Mouse (Mus musculus) MEL (cell line): ENCODE measurements around the gene Ccdc96. TPM values are rescaled to one million over a fixed set of nuclear protein-coding genes. Genes with fewer than 3 reads are reported as not detected.

ENCODE experiments used
- DNase-seq: peaks from one replicate; pipeline ENCODE4 v3.0.0; 2011; ENCODE audit warnings: low read depth, low spot score
- H3K27ac ChIP-seq: 2 replicates; pipeline ENCODE4 v1.5.1; 2012; ENCODE audit warnings: low read depth, mild to moderate bottlenecking, control low read depth, low read length, moderate library complexity; ENCODE audit not compliant: control insufficient read depth
- H3K27me3 ChIP-seq, 2 experiments: fragments of 150-350 bp in 1 of 2; sonication (generic) in 1 of 2; 2 replicates each; pipeline ENCODE4 v1.6.1; 2012; ENCODE audit warnings: low read length in 2 of 2, mild to moderate bottlenecking in 2 of 2, improper control_type of control experiment in 1 of 2, moderate library complexity in 1 of 2; ENCODE audit not compliant: insufficient read depth in 2 of 2, control insufficient read depth in 1 of 2
- H3K36me3 ChIP-seq, 2 experiments: 2 replicates each; pipeline ENCODE4 v1.6.1; 2012 to 2014; ENCODE audit warnings: low read length in 2 of 2, improper control_type of control experiment in 1 of 2, inconsistent platforms in 1 of 2, mild to moderate bottlenecking in 1 of 2; ENCODE audit not compliant: insufficient read depth in 2 of 2, control insufficient read depth in 1 of 2
- H3K4me1 ChIP-seq, 2 experiments: fragments of 150-350 bp in 1 of 2; sonication (generic) in 1 of 2; 2 replicates each; pipeline ENCODE4 v1.6.1; 2012; ENCODE audit warnings: low read length in 2 of 2, improper control_type of control experiment in 1 of 2, mild to moderate bottlenecking in 1 of 2; ENCODE audit not compliant: insufficient read depth in 2 of 2, control insufficient read depth in 1 of 2
- H3K4me3 ChIP-seq, 2 experiments: fragments of 150-350 bp in 1 of 2; sonication (generic) in 1 of 2; 2 replicates each; pipeline ENCODE4 v1.5.1; 2012; ENCODE audit warnings: low read depth in 2 of 2, low read length in 2 of 2, mild to moderate bottlenecking in 2 of 2, moderate library complexity in 2 of 2, control low read depth in 1 of 2, improper control_type of control experiment in 1 of 2; ENCODE audit not compliant: control insufficient read depth in 1 of 2, insufficient read depth in 1 of 2
- H3K79me2 ChIP-seq: 2 replicates; pipeline ENCODE4 v1.6.1; 2012; ENCODE audit warnings: mild to moderate bottlenecking, low read length, moderate library complexity; ENCODE audit not compliant: control insufficient read depth, poor library complexity, insufficient read depth
- H3K9ac ChIP-seq: 2 replicates; pipeline ENCODE4 v1.6.1; 2012; ENCODE audit warnings: low read depth, mild to moderate bottlenecking, control low read depth, low read length, moderate library complexity; ENCODE audit not compliant: control insufficient read depth, poor library complexity, severe bottlenecking
- H3K9me3 ChIP-seq: fragments of 150-350 bp; sonication (generic); replicated peaks from 2 replicates; pipeline ENCODE4 v1.6.1; 2012; ENCODE audit warnings: mild to moderate bottlenecking, low read length, improper control_type of control experiment, moderate library complexity; ENCODE audit not compliant: insufficient read depth
- CHD2 ChIP-seq: IDR thresholded peaks from 2 replicates; pipeline ENCODE4 v1.6.1; 2011; ENCODE audit warnings: low read length, improper control_type of control experiment
- CTCF ChIP-seq, 3 experiments: IDR thresholded peaks in 2 of 3; conservative IDR thresholded peaks in 1 of 3; 2 replicates each; pipeline ENCODE4 v1.5.1; 2011 to 2012; ENCODE audit warnings: low read length in 3 of 3, low read depth in 2 of 3, mild to moderate bottlenecking in 2 of 3, improper control_type of control experiment in 1 of 3, inconsistent platforms in 1 of 3, mixed read lengths in 1 of 3, moderate library complexity in 1 of 3; ENCODE audit not compliant: control insufficient read depth in 1 of 3, insufficient read depth in 1 of 3, poor library complexity in 1 of 3, severe bottlenecking in 1 of 3
- ELF1 ChIP-seq: IDR thresholded peaks from 2 replicates; pipeline ENCODE4 v1.6.1; 2014; ENCODE audit warnings: low read depth, mild to moderate bottlenecking, inconsistent platforms, low read length, improper control_type of control experiment, moderate library complexity
- ETS1 ChIP-seq: IDR thresholded peaks from 2 replicates; pipeline ENCODE4 v1.6.1; 2012; ENCODE audit warnings: low read depth, mild to moderate bottlenecking, inconsistent platforms, low read length, improper control_type of control experiment, moderate library complexity
- GABPA ChIP-seq: IDR thresholded peaks from 2 replicates; pipeline ENCODE4 v1.6.1; 2012; ENCODE audit warnings: low read depth, mild to moderate bottlenecking, inconsistent platforms, low read length, improper control_type of control experiment, moderate library complexity
- GATA1 ChIP-seq: IDR thresholded peaks from 2 replicates; pipeline ENCODE4 v1.6.1; 2011; ENCODE audit warnings: low read depth, low read length, improper control_type of control experiment
- MAX ChIP-seq: IDR thresholded peaks from 2 replicates; pipeline ENCODE4 v1.6.1; 2011; ENCODE audit warnings: low read length, improper control_type of control experiment
- MEF2A ChIP-seq: IDR thresholded peaks from 2 replicates; pipeline ENCODE4 v1.6.1; 2014; ENCODE audit warnings: low read depth, mild to moderate bottlenecking, inconsistent platforms, low read length, improper control_type of control experiment; ENCODE audit not compliant: poor library complexity, insufficient replicate concordance, severe bottlenecking; ENCODE audit errors: extremely low read depth
- NRF1 ChIP-seq: IDR thresholded peaks from 2 replicates; pipeline ENCODE4 v1.6.1; 2014; ENCODE audit warnings: low read depth, mild to moderate bottlenecking, inconsistent platforms, low read length, improper control_type of control experiment, moderate library complexity; ENCODE audit not compliant: poor library complexity, insufficient read depth, severe bottlenecking
- RAD21 ChIP-seq: IDR thresholded peaks from 2 replicates; pipeline ENCODE4 v1.6.1; 2011; ENCODE audit warnings: mild to moderate bottlenecking, low read depth, low read length, improper control_type of control experiment
- SMC3 ChIP-seq: IDR thresholded peaks from 2 replicates; pipeline ENCODE4 v1.6.1; 2011; ENCODE audit warnings: low read depth, low read length, improper control_type of control experiment
- TAL1 ChIP-seq: IDR thresholded peaks from 2 replicates; pipeline ENCODE4 v1.6.1; 2012; ENCODE audit warnings: mild to moderate bottlenecking, inconsistent platforms, low read length, moderate library complexity, mixed read lengths
- TBP ChIP-seq: IDR thresholded peaks from 2 replicates; pipeline ENCODE4 v1.8.0; 2011; ENCODE audit warnings: low read depth, low read length, improper control_type of control experiment
- ZMIZ1 ChIP-seq: IDR thresholded peaks from 2 replicates; pipeline ENCODE4 v1.6.1; 2012; ENCODE audit warnings: low read depth, mild to moderate bottlenecking, inconsistent platforms, low read length, improper control_type of control experiment, moderate library complexity
- polyA plus RNA-seq, 2 experiments: library from polyadenylated mRNA; stranded (reverse) in 1 of 2; unstranded in 1 of 2; fragments of >175 nt in 1 of 2; fragments of >200 nt in 1 of 2; gene quantifications; 2 replicates each; pipeline versions ENCODE4 v1.2.1 to v1.2.4; 2012; ENCODE audit warnings: low replicate concordance in 2 of 2, low read depth in 1 of 2; ENCODE audit not compliant: insufficient read length in 2 of 2, insufficient read depth in 1 of 2, missing spikeins in 1 of 2
- total RNA-seq: library from RNA; depleted of rRNA; stranded (reverse); fragments of 300-350 nt; gene quantifications from 2 replicates; pipeline ENCODE4 v1.2.3, GENCODE M21; 2012

Gene Ccdc96
- total and polyA plus RNA-seq, 3 experiments = 0.31 to 0.64 TPM; not detected in 1

GRCm38 (mm10) chr5:36523219-36523703 lies 38.9 kb downstream of the Ccdc96 start (continued):
- TF ChIP-seq GATA1 (peak; percentile 61; the same call in 1 of the 2 replicates), NRF1 (no peak), ETS1 (peak; percentile 73), RAD21 (no peak)

GRCm38 (mm10) chr5:36525216-36525615 lies 40.8 kb downstream of the Ccdc96 start:
- H3K9ac ChIP-seq = no peak overlapping the region
- H3K79me2 ChIP-seq = peaks cover 4% of the 10 kb centered on the region
- H3K4me1 ChIP-seq = peaks cover 23 to 35% of the 10 kb centered on the region in 2 experiments
- no peak overlapping the region for H3K4me3 ChIP-seq
- TF ChIP-seq ELF1 (no peak), TAL1 (no peak), MEF2A (no peak), CHD2 (no peak), MAX (no peak), GABPA (no peak), TBP (no peak)
- no peaks in the 10 kb centered on the region for H3K9me3 ChIP-seq
- no peaks in the 10 kb centered on the region for H3K27me3 ChIP-seq
- no peak overlapping the region for H3K27ac ChIP-seq
- no peak for DNase-seq
- peaks cover 3 to 32% of the 10 kb centered on the region in 2 experiments for H3K36me3 ChIP-seq

DNA sequence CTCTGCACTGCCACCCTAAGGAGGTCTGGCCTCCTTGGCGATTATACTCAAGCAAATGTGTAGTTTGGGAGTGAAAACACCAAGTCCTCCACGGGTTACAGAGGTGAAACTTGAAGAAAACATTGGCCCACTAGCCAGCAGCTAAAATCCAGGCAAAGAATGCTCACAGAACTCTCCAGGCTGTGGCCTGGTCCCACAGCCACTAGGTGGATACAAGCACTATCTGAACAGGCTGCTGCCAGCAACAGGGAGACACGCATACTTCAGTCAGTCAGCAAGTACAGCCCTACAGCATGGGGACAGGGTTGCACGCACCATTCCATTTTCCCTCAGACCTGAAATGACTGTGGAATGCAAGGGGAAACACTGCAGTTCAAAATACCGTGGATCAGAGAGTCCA lies 41.9 kb downstream of the Ccdc96 start:
- H3K27ac ChIP-seq = no peak overlapping the region
- H3K9me3 ChIP-seq = no peaks in the 10 kb centered on the region
- H3K4me3 ChIP-seq = no peak overlapping the region
- H3K36me3 ChIP-seq = peaks cover 3 to 35% of the 10 kb centered on the region in 2 experiments
- no peak overlapping the region for H3K9ac ChIP-seq
- peaks cover 23 to 35% of the 10 kb centered on the region in 2 experiments for H3K4me1 ChIP-seq
- peaks cover 6% of the 10 kb centered on the region for H3K79me2 ChIP-seq
- H3K27me3 ChIP-seq = no peaks in the 10 kb centered on the region
- TF ChIP-seq SMC3 = peak; percentile 20; the same call in 1 of the 2 replicates
- no peak for TF ChIP-seq ZMIZ1
- TF ChIP-seq ETS1 = no peak
- no peak for TF ChIP-seq GATA1
- peak; percentile 29 for TF ChIP-seq RAD21
- peak in 1 of 3 experiments; percentile 35; a peak in 2 of 6 replicates for TF ChIP-seq CTCF (IDR thresholded peaks at IDR 0.05 in 2 of 3, conservative IDR thresholded peaks at IDR 0.05 in 1 of 3; ENCODE audit: control insufficient read depth in 1 of 3, insufficient read depth in 1 of 3, low read depth in 2 of 3, low read length in 3 of 3, poor library complexity in 1 of 3, severe bottlenecking in 1 of 3)
- DNase-seq = peak; percentile 23
